Mouse (Mus musculus): ENCODE data around the gene Krtap11-1.

DNA sequence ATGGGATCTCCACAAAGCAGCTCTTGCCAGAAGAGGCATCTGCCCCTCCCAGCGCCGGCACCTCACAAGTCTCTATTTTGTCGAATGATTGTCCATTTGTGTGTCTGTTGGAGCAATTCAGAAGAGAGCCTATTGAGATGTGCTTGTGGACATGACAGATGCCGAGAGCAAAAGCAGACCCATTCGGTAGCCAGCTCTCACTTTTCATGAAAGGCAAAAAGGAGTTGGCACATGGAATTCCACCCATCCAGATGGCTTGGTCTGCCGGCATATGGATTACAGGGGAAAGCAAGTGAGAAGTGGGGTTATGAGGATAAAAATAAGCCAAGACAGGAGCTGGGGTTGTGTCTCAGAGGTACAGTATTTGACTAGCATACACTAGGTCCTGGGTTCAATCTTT lies 1.8 kb downstream of the Krtap11-1 start:
- TF ChIP-seq CTCF (IDR thresholded peaks at IDR 0.05; ENCODE audit: borderline replicate concordance, insufficient read depth, low read depth, low read length) = no peak
- no peak for TF ChIP-seq POLR2A (IDR thresholded peaks at IDR 0.05; ENCODE audit: borderline replicate concordance, insufficient read depth, low read length)
